Mouse (Mus musculus) embryo, embryonic 11.5 days (tissue): ENCODE results near the gene Pacrg.

Experiments used
- DNase-seq: peaks from one replicate; pipeline ENCODE4 v3.0.0-alpha.2; 2012; ENCODE audit warnings: low read depth, low spot score

Gene Pacrg

GRCm38 (mm10) chr17:10497781-10498420 is 342.2 kb downstream of the Pacrg start:
- no peak for DNase-seq

- DNase-seq, result no peak
These were observed 344.0 kb downstream of the Pacrg start for GRCm38 (mm10) chr17:10496066-10496465.

GRCm38 (mm10) chr17:10495588-10495987 is 344.5 kb downstream of the Pacrg start:
- no peak for DNase-seq

GRCm38 (mm10) chr17:10493124-10493523 is 347.0 kb downstream of the Pacrg start:
- DNase-seq, result no peak

GRCm38 (mm10) chr17:10490374-10491169 is 349.5 kb downstream of the Pacrg start:
- DNase-seq, result no peak

- DNase-seq, result no peak
These were observed 351.2 kb downstream of the Pacrg start for GRCm38 (mm10) chr17:10488873-10489272.

GRCm38 (mm10) chr17:10483945-10484546 is 356.1 kb downstream of the Pacrg start:
- no peak for DNase-seq

GRCm38 (mm10) chr17:10481081-10481480 is 359.0 kb downstream of the Pacrg start:
- no peak for DNase-seq

- DNase-seq, result no peak
These were observed 360.9 kb downstream of the Pacrg start for GRCm38 (mm10) chr17:10479020-10479707.

- no peak for DNase-seq
These were observed 361.7 kb downstream of the Pacrg start for GRCm38 (mm10) chr17:10478377-10478776.

GRCm38 (mm10) chr17:10476807-10477206 is 363.3 kb downstream of the Pacrg start:
- no peak for DNase-seq

- DNase-seq, result no peak
These were observed 365.1 kb downstream of the Pacrg start for GRCm38 (mm10) chr17:10474972-10475371.

- no peak for DNase-seq
These were observed 366.2 kb downstream of the Pacrg start for GRCm38 (mm10) chr17:10473826-10474384.

GRCm38 (mm10) chr17:10473175-10473574 is 366.9 kb downstream of the Pacrg start:
- no peak for DNase-seq

GRCm38 (mm10) chr17:10469874-10470568 is 370.1 kb downstream of the Pacrg start:
- no peak for DNase-seq

GRCm38 (mm10) chr17:10467102-10467501 is 373.0 kb downstream of the Pacrg start:
- no peak for DNase-seq

- DNase-seq, result no peak
These were observed 374.6 kb downstream of the Pacrg start for GRCm38 (mm10) chr17:10465467-10465866.

GRCm38 (mm10) chr17:10464700-10465099 is 375.4 kb downstream of the Pacrg start:
- DNase-seq, result no peak

- no peak for DNase-seq
These were observed 376.5 kb downstream of the Pacrg start for GRCm38 (mm10) chr17:10463626-10464025.

GRCm38 (mm10) chr17:10460916-10461315 is 379.2 kb downstream of the Pacrg start:
- no peak for DNase-seq

- no peak for DNase-seq
These were observed 381.4 kb downstream of the Pacrg start for GRCm38 (mm10) chr17:10458743-10459142.
